In genomic region chr8:11478807-11479527, GRCm38 (mm10) we compare ENCODE assay signal across 8 mouse cellular contexts. TPM values are rescaled to one million over a fixed set of nuclear protein-coding genes. Genes with fewer than 3 reads are reported as not detected.
DNase-seq lines count a peak whose midpoint lies in the region; ATAC-seq and TF ChIP-seq lines count a peak whose summit lies in the region.

No protein-coding gene starts in this region.

- TF ChIP-seq CTCF in intestine, postnatal 0 days (IDR thresholded peaks at IDR 0.05; ENCODE audit: low read depth), result no peak

- peaks cover 81% of the 10 kb centered on the region for H3K27me3 ChIP-seq in embryonic facial prominence, embryonic 14.5 days (replicated peaks; ENCODE audit: control insufficient read depth, insufficient read depth, low read length)
- H3K27me3 ChIP-seq in intestine, postnatal 0 days (replicated peaks; ENCODE audit: control insufficient read depth, insufficient read depth, low read length), result no peaks in the 10 kb centered on the region; the same call in 1 of the 2 replicates
- peaks cover 91% of the 10 kb centered on the region for H3K27me3 ChIP-seq in midbrain, embryonic 12.5 days

- DNase-seq in adrenal gland, postnatal 14 days, result peak; percentile 13
- no peak for DNase-seq in adrenal gland, postnatal 10 days
- DNase-seq in embryonic facial prominence, embryonic 14.5 days (ENCODE audit: low spot score), result no peak
- no peak for DNase-seq in natural killer cell, adult 2 months (ENCODE audit: low spot score in 2 of 2)
- DNase-seq in gastrocnemius, postnatal 14 days, result no peak
- no peak for DNase-seq in cerebellum, postnatal 4 days (ENCODE audit: low spot score in 2 of 2)

- intact Hi-C loops in gastrocnemius, postnatal 14 days (cut with DNase I; ENCODE audit: low total_unique reads), result no loop called here

- H3K36me3 ChIP-seq in embryonic facial prominence, embryonic 14.5 days (ENCODE audit: control insufficient read depth, insufficient read depth, low read length), result no peaks in the 10 kb centered on the region
- H3K36me3 ChIP-seq in intestine, postnatal 0 days (ENCODE audit: control insufficient read depth, insufficient read depth), result no peaks in the 10 kb centered on the region
- H3K36me3 ChIP-seq in midbrain, embryonic 12.5 days, result no peaks in the 10 kb centered on the region

- no peak overlapping the region; the same call in 1 of the 2 replicates for H3K9ac ChIP-seq in embryonic facial prominence, embryonic 14.5 days (ENCODE audit: low read depth, low read length)
- H3K9ac ChIP-seq in intestine, postnatal 0 days (ENCODE audit: low read depth, low read length), result peak overlapping the region; percentile 19
- H3K9ac ChIP-seq in midbrain, embryonic 12.5 days (replicated peaks), result no peak overlapping the region; the same call in 1 of the 2 replicates

- no peak overlapping the region for H3K27ac ChIP-seq in embryonic facial prominence, embryonic 14.5 days (replicated peaks; ENCODE audit: low read depth, low read length)
- no peak overlapping the region for H3K27ac ChIP-seq in intestine, postnatal 0 days (ENCODE audit: low read depth, low read length)
- no peak overlapping the region for H3K27ac ChIP-seq in midbrain, embryonic 12.5 days (replicated peaks)

- H3K4me3 ChIP-seq in embryonic facial prominence, embryonic 14.5 days (ENCODE audit: low read depth, low read length), result peak overlapping the region; percentile 57
- peak overlapping the region; percentile 66 for H3K4me3 ChIP-seq in intestine, postnatal 0 days (ENCODE audit: low read depth, low read length)
- H3K4me3 ChIP-seq in midbrain, embryonic 12.5 days, result peak overlapping the region; percentile 50

- H3K4me1 ChIP-seq in embryonic facial prominence, embryonic 14.5 days (ENCODE audit: control insufficient read depth, insufficient read depth, low read length), result peaks cover 6% of the 10 kb centered on the region; the same call in 1 of the 2 replicates
- H3K4me1 ChIP-seq in intestine, postnatal 0 days (replicated peaks; ENCODE audit: control insufficient read depth, insufficient read depth, low read length), result peaks cover 6% of the 10 kb centered on the region; the same call in 1 of the 2 replicates
- H3K4me1 ChIP-seq in midbrain, embryonic 12.5 days, result peaks cover 21% of the 10 kb centered on the region

- 2% methylated on average over 22 of the region's 23 CpGs for WGBS in embryonic facial prominence, embryonic 14.5 days
- WGBS in intestine, postnatal 0 days, result 11% methylated on average over 23 of the region's 23 CpGs
- WGBS in midbrain, embryonic 12.5 days, result under 1% methylated on average over 22 of the region's 23 CpGs

- H3K4me2 ChIP-seq in embryonic facial prominence, embryonic 14.5 days (ENCODE audit: low read depth, low read length), result peak overlapping the region; percentile 99
- peak overlapping the region; percentile 98 for H3K4me2 ChIP-seq in intestine, postnatal 0 days (replicated peaks; ENCODE audit: low read depth)
- H3K4me2 ChIP-seq in midbrain, embryonic 12.5 days (replicated peaks), result peak overlapping the region; percentile 93

- ATAC-seq in embryonic facial prominence, embryonic 14.5 days (ENCODE audit: low read depth), result peak; percentile 31; the same call in 1 of the 2 replicates
- ATAC-seq in intestine, postnatal 0 days, result 0 out of 2 replicates have a peak, but pooled peaks have one; percentile 3
- 0 out of 2 replicates have a peak, but pooled peaks have one; percentile 39 for ATAC-seq in midbrain, embryonic 12.5 days (ENCODE audit: low FRiP score, low read depth)

- H3K9me3 ChIP-seq in embryonic facial prominence, embryonic 14.5 days (ENCODE audit: control insufficient read depth, low read length), result no peaks in the 10 kb centered on the region
- no peaks in the 10 kb centered on the region for H3K9me3 ChIP-seq in intestine, postnatal 0 days (ENCODE audit: control insufficient read depth)
- no peaks in the 10 kb centered on the region for H3K9me3 ChIP-seq in midbrain, embryonic 12.5 days

RNA-seq across cellular contexts. Expression of gene Rab20, which starts 0.5 kb away (rescaled TPM):
- 6.3 and 6.9 TPM in 2 replicates for total RNA-seq in adrenal gland, postnatal 14 days (2021)
- 1 to 10 TPM; 5.1 to 5.7 TPM for total RNA-seq in adrenal gland, postnatal 10 days (2021)
- polyA plus RNA-seq in embryonic facial prominence, embryonic 14.5 days (2014; fragmentation: Nextera tagmentation; extraction: Ambion mirVana), result 2.0 and 2.1 TPM in 2 replicates
- polyA plus RNA-seq in intestine, postnatal 0 days (2015; fragmentation: Nextera tagmentation; extraction: Ambion mirVana), result 42.4 and 43.5 TPM in 2 replicates
- polyA plus RNA-seq in midbrain, embryonic 12.5 days (2016; fragmentation: Nextera tagmentation; extraction: Ambion mirVana), result 0.22 and 0.50 TPM in 2 replicates
- under 1 TPM; 0.53 to 0.69 TPM for total RNA-seq in gastrocnemius, postnatal 14 days (2021)

RNA-seq across cellular contexts. Expression of gene Naxd, which starts 18.3 kb away (rescaled TPM):
- total RNA-seq in adrenal gland, postnatal 14 days (2021), result 61.8 and 67.6 TPM in 2 replicates
- 10 to 100 TPM; 60.9 to 63.3 TPM for total RNA-seq in adrenal gland, postnatal 10 days (2021)
- 95.1 and 103 TPM in 2 replicates for polyA plus RNA-seq in embryonic facial prominence, embryonic 14.5 days (2014; fragmentation: Nextera tagmentation; extraction: Ambion mirVana)
- 82.8 and 83.5 TPM in 2 replicates for polyA plus RNA-seq in intestine, postnatal 0 days (2015; fragmentation: Nextera tagmentation; extraction: Ambion mirVana)
- 117 and 122 TPM in 2 replicates for polyA plus RNA-seq in midbrain, embryonic 12.5 days (2016; fragmentation: Nextera tagmentation; extraction: Ambion mirVana)
- total RNA-seq in gastrocnemius, postnatal 14 days (2021), result 10 to 100 TPM; 23.4 to 27.3 TPM
